Mouse (Mus musculus) activated CD4-positive, CD25-positive, alpha-beta regulatory T cell, adult 4 months (primary cell): ENCODE results near the gene Col4a1. TPM values are rescaled to one million over a fixed set of nuclear protein-coding genes. Genes with fewer than 3 reads are reported as not detected.

Source experiments
- ATAC-seq: one replicate; pipeline ENCODE4 v1.8.0; 2017
- polyA plus RNA-seq, 2 experiments: library from polyadenylated mRNA; unstranded; fragments of 100-300 nt; shearing (Covaris generic); gene quantifications; one replicate each; pipeline ENCODE4 v1.2.1; 2017

The Col4a1 gene
- polyA plus RNA-seq, 2 experiments from 2014 or later, result not detected

DNA sequence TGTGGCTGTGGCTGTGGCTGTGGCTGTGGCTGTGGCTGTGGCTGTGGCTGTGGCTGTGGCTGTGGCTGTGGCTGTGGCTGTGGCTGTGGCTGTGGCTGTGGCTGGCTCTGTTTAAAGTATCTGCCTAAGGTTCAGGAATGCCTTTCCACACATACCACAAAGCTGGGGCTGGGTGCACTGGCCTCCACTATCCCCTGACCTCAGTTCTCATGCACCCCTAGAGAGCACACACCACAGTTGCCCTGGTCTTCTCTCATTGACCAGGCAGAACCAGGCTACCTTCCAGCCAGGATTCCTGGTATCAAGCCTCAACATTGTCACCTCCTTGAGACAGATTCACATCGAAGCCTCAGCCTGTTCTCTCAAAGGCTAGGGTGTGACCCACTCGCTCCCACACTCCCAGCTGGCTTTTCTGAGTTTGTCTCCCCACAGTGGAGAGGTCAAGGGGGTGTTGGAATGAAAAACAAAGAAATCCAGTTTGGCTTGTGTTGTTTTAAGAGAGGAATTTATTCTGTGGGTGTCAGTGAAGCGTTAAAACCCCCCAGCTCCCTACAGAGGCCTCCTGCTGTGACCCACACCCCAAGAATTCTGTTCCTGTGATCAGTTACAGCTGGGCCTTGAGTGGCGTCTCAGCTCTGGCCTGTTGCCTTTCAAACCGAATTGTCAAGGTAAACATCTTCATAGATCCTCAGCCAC is 15.2 kb upstream of the Col4a1 start:
- ATAC-seq, result no peak

DNA sequence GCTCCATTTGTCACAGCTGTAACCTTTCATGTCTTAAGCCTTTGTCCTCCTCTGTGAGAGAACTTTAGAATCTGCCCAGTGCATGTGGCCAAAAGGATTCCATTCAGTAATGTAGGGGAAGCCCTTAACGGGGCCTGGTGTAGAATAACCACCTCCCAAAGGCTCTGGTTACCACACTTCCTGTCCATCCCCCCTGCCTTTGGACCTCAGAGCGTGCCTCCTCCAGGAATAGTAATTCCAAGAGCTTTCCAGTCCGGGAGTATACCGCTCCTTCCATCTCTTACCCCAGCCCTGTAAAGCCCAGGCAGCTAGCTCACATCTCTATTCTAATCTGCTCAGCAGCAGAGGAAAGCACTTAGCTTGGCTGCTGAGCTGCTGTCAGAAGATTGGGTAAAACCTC is 14.7 kb upstream of the Col4a1 start:
- ATAC-seq, result no peak

DNA sequence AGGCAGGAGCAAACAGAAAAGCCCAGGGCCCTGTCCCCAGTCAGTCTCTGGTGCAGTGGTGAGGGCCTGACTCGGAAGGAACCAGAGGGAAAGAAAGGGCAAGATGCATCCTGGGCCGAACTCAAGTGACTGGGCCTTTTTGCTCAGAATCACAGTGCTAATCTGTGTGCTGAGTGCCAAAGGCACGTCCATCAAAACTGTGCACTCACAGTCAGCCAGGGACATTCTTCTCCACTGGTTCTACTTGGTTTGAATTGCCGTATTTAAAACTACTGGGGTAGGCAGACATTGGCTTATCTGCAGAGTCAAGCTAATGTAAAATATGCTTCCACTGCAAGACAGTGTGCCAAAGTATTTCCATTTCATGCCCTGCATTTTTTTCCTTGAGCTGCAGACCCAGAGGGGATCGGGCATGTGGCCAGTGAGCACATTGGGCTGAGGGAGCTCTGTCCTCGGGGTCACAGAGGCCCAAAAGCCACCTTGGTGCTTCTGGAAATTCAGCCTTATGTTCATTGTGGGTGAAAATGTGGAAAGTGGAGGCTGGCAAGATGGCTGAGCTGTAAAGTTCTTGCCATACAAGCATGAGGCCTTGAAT is 12.3 kb upstream of the Col4a1 start:
- no peak for ATAC-seq

DNA sequence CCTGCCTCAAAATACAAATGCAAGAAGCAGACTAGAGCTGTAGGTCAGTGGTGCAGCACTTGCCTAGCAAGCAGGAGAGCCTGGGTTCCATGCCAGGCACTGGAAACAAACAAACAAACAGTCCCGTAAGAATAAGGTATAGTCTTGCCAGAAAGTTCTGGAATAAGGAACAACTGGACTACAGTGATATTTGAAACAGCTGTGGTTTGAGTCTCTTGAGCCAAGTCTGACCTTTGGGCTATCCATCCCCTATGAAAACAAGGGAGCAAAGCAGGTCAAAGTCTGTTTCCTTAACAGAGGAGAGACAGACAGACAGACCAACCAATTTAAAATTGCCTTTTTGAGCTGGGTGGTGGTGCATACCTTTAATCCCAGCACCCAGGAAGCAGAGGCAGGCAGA is 11.1 kb upstream of the Col4a1 start:
- no peak for ATAC-seq

DNA sequence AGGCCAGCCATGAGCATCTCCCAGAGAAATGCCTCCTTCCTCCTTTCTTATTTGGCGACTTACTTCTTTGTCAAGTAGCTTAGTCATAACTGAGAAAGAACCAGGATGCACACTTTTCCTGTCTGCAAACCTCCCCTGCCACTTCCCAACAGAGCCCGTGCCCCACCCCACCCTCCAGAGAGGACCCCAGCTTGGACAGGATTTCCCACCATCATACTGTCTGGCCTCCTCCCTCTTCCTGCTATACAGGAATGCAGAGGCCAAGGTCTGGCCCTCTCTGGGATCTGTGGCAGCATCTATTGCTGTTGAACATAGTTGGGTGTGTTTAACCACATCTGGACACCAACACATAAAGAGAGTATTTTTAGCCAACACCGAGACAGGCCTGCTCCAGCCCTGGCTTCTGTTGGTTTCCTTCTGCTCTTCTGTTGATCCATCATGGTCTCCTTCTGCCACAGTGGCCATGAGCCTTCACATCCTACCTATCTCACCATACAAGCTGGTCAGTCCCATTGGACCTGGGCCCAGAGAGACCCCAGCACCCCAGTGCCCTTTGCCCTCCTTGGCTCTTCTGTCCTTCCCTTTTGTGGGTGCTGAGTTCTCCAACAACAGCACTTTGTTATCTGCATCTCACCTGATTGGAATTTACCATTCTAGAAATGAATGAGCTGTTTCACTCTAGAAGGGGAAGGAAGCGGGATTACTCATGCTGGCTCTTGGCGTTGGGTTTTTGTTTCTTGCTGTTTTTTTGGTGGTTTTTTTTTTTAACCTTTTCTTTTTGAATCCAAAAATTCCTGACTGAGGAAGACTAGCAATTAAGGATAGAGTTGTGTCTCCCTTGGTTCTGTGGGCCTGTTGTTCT is 10.3 kb upstream of the Col4a1 start:
- no peak for ATAC-seq

DNA sequence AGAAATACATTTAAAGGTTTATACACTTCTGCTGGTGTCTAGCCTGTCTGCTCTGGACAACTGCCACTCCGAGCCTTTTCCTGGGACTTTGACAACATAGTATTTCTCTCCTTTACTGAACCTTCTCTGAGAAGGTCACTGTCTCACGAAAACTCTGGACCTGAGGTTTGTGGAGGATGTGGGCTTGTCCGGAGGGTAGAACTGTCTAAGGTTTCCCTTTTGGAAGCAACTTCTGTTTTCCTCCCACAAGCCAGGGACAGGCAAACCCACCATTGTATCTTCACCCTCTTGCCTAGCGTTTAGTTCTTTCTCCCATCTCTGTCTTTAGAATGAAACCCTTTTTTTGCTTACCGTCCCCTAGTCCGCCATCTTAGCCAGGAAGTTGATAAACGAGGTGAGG is 9.2 kb upstream of the Col4a1 start:
- no peak for ATAC-seq

DNA sequence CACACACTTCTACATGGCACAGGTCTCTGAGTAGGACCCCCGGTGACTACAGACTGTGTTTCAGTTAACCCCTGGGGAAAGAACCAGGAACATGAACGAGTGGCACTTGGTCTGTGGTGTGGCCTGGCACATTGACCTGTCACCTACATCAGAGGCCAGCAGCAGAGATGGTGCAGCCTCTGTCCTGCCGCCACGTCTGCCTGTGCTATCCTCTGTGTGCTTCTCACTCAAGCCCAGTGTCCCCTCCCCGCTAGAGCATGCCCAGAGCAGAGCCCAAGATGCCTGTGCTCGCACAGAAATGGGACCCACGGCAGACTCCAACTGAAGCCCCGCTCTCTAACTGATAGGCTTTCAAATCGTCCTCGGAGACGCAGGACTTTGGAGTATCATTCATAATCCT is 6.8 kb upstream of the Col4a1 start:
- ATAC-seq, result no peak

DNA sequence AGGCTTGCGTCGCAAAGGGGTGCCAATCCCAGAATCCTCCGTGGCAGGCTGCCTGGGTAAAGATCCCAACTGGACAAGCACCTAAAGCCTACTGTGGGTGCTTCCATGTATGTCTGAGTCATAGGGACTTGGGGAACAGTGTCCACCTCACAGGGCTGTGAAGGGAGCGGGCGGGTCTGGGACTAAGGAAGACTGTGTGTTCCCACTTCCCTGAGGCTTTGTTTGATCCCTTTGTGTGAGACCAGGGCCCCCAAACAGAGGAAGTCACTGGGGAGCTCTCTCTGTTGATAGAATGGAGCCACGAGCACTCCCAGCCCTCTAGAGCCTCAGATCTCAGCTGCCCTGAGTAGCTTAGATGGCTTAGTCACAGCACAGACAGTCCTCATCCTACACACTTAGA is 3.5 kb upstream of the Col4a1 start:
- no peak for ATAC-seq

DNA sequence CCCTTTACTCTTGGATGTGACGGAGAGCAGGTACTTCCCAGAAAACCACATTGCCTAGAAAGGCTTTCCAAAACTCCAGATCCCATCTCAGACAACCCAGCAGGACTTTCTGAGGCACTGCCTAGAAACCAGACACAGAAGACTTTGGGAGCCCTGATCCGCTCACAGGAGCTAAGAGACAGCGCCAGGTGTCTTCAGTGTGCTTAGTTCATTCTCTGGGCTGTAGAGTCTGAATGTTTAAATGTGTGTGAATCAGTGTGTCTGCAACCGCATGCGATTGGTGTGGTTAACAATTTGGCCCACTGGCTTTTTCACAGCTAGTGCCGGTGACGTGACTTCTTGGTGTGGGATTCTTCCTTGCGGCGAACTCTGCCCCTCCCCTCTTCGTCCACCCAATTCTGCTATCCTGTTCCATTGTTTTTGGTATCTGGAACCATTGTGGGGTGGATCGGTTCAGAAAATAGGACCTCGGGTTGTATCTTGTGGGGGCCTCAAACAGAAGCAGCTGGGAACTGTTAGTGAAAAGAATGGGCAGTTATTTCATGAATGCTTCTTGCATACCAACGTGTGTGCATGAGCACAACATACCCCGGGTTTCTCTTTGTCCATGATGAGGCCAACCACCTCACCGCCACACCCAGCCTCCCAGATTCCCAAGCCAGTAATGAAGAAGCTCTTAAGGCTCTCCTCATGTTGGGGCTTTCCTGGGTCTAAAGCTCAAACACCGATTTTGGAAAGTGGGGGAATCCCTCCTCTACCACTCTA is 2.7 kb upstream of the Col4a1 start:
- no peak for ATAC-seq

DNA sequence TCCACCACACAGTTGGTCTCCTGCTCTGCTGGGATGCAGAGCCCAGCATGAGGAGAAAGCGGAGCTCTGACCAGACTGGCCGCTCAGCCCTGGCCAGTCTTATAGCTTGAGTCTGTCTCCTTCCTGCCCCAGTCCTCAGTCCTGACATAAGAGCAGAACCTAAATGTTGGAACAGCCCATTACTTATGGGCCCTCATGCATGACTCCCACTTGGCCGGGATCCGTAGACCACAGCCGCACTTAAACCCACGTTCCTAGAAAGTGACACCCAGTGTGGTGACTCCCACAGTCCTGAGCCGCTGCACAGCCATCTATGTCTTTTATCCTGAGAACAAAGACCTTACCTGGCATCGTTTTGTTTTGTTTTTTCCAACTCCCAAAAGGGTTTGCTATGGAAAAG is 2.0 kb upstream of the Col4a1 start:
- ATAC-seq, result no peak

DNA sequence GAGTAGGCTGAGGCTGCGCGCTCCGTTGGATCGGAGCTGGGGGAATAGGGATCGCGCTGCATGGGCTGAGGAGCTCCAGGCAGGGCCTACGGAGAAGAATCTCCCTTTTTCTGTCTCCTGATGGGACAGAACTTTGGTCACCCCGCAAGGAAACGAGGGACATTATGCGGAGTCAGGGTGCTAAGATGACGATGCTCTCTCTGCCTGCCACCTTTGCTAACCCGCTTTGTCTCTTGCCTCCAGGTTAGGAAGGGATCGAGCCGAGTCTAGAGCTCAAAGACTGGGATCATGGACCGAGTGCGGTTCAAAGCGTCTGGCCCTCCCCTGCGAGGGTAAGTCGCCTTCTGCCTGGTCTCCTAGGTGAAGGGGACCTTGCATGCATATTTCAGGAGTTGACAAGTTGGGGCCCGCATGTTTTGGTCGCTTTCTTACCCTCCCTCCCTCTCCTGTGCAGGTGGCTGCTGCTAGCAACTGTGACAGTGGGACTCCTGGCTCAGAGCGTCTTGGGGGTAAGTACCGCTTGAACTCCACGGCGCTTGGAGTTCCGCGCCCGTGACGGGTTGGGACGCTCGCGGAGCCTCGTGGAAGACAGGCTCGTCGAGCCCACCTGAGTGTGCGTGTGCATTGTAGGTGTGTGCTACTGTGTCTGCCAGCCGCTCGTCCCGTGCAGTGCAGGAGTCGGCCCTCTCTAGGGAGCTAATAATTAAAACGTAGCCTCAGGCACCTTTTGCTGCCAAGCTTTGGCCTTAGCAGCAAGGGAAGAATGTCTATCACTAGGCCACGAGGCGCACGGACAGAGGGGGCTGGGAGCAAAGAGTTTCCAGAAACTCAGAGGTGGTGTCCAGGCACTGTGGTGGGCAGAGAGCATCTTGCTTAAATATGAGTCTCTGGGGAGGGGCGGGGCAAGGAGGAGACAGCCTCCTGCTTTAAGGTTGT is 818 bp upstream of the Col4a1 start:
- no peak for ATAC-seq

DNA sequence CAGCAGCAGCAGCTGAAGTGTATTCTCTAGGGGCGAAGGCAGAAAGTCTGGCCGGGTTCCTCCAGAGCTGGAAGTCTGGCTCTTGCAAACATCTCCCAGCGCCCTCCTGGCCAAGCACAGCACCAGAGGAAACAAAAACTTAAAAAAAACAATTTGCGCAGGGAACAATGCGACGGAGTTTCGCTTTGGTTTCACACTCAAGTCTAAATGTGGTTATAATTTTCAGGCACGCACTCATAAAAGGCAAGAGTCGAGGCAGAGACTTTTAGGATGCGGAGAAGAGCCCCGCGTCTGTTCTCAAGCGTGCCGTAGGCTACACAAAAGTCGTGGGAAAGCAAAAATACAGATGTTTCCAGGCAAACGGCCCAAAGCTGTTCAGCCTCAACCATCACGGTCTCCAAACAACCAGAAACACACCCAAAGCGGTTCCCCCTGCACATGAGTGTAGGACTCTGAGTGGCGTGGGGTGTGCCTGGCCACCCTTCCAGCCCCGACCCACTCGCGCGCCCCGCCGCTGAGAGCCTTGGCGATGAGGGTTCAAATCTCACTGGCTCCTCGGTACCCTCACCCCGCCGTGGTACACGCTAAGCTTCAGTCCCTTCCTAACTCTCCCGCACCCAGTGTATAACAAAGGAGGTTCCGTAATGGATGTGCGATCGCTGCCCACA is 811 bp downstream of the Col4a1 start:
- ATAC-seq, result no peak

DNA sequence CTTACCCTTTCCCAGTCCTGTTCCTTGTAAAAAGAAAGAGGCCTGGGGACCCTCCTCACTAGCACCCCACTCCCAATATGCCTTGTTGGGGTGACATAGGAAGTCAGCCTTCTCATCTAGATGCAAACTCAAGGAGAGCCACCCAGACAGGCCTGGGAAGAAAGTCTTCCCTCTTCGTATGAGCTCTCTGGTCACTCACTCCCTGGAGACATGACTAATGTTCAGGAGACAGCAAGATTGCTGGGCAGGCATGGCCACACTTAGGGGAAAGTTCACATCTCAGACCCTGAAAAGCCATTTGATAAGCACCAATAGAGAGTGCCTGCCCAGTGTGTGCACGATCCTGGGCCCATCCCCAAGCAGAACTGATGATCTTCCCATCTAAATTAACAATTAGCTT is 2.6 kb downstream of the Col4a1 start:
- no peak for ATAC-seq

DNA sequence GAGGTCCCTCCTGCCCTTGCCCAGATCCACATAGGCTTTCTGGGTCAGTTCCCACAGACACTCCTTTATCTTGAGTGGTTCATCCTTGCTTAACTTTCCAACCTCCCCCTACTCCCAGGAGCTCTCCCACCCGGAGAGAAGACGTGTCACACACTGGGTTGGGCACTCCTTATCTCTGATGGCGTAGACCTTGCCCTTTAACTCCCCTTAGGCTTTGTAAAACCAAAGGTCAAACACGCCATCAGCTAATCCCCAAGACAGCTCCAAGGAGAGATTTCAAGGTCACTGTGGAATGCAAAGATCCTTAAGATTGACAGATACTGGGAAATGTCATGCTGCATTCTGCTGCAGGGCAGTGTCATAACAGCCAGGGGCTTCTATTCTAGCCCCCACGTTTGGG is 3.4 kb downstream of the Col4a1 start:
- no peak for ATAC-seq

DNA sequence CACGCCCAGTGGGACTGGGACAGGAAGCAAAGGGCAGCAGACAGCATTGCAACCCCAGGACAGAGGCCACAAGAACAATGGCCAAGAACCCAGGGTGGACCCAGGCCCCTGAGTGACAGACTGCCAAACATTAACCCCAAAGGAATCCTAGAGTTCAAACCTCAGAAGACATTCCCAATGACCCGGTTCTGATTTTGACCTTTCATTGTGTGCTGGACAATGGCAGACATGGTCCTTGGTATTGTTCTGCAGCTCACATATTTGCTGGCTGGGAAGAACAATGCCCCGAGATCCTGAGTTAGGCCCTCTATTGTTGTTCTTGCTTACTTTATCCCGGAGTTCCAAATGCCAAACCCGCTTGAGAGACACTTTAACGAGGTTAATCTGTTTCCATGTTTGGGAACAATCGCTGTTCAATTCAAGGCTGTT is 4.0 kb downstream of the Col4a1 start:
- ATAC-seq, result no peak

DNA sequence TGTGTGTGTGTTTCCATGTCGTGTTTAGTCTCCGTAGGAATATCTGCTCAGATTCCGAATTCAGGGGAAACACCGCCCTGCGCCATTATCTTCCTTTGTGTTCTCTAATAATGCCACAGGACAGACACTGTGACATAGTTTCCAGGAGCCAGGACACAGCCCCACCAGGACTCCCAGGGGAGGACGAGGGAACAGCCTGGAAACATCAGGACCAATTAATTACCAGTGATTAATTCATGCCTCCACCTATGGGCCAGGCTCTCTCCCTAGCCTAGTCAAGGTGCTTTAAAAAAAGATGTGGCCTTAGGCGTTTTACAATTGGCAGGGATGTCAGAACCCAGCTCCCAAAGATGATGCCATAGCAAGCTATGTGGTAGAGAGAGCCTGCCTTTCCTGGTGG is 5.2 kb downstream of the Col4a1 start:
- no peak for ATAC-seq

DNA sequence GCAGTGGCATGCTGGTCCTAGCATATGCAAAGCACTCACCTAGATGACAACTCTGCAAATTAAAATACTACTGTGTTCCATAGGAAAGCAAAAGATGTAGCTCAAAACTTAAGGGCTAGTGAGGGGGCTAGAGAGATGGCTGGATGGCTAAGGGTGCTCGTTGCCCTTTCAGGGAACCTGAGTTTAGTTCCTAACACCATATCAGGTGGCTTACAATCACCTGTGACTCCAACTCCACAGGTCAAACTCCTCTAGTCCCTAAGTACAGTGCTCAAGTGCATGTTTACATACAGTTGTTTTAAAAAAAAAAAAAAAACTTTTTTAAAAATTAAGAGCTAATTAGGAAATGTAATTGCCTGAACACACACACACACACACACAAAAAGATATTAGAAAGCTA is 7.1 kb downstream of the Col4a1 start:
- no peak for ATAC-seq

DNA sequence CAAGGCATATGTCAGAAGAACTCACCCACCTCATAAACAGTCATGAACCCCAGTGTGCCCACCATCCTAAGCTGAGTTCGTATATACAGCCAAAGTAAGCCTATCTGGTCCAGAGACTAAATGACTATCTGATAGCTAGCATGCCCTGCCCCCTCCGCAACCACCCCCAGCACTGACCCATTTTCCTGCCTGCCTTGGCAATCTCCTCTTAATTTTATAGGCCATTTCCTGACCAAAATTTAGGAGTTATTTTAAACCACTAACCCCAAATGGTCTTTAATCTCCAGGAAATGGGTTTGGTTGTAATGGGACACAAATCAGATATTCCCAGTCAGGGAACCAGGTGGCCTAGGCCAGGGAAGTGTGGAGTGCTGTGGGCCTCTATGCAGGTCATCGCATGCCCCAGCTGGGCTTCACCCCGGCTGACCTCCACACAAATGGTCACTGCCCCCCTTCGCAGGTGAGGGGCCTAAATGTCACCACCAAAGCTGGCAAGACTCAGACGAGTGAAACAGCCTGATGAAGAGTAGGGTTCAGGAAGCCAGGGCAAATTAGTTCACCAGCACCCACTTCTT is 8.5 kb downstream of the Col4a1 start:
- no peak for ATAC-seq

DNA sequence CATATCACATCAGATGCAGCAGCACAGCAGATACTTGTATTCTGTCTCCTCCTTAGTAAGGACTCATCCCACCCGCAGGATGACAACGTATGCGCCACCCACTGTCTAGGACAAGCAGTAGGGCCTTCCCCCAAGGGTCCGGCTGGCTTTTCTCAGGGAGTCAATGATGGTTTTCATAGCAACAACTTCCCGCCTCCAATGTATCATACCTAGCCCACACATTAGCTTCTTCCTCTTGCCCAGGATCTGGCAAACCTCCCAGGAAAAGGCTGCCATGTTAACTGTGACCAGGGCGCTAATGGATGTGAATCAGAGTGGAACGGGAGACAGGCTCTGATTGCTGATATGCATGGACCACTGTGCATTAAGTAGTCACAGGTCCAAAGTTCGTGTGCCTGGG is 12.2 kb downstream of the Col4a1 start:
- ATAC-seq, result no peak

DNA sequence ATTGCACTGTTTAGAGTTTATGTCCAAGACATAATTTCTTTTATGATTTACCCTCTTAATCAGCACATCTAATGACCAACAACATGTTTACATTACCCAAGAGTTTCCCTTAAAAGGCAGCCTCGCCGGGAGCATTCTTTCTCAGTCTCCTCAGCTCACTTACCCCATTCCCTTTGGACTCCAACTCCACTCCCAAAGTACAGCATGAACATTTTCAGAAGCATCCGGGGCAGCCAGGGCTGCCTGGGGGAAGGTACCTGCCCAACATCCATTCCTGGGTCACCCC is 13.4 kb downstream of the Col4a1 start:
- ATAC-seq, result no peak
